Mouse (Mus musculus) central nervous system, embryonic 14 days (tissue): ENCODE measurements around the gene Zfp583. TPM values are rescaled to one million over a fixed set of nuclear protein-coding genes. Genes with fewer than 3 reads are reported as not detected.

ENCODE experiments used
- polyA plus RNA-seq: library from polyadenylated mRNA; depleted of rRNA; stranded (reverse); fragments of >200 nt; gene quantifications from 2 replicates; pipeline ENCODE4 v1.2.3, GENCODE M21; 2012; rRNA removed

The Zfp583 gene
- polyA plus RNA-seq = 9.2 and 10.7 TPM in 2 replicates

DNA sequence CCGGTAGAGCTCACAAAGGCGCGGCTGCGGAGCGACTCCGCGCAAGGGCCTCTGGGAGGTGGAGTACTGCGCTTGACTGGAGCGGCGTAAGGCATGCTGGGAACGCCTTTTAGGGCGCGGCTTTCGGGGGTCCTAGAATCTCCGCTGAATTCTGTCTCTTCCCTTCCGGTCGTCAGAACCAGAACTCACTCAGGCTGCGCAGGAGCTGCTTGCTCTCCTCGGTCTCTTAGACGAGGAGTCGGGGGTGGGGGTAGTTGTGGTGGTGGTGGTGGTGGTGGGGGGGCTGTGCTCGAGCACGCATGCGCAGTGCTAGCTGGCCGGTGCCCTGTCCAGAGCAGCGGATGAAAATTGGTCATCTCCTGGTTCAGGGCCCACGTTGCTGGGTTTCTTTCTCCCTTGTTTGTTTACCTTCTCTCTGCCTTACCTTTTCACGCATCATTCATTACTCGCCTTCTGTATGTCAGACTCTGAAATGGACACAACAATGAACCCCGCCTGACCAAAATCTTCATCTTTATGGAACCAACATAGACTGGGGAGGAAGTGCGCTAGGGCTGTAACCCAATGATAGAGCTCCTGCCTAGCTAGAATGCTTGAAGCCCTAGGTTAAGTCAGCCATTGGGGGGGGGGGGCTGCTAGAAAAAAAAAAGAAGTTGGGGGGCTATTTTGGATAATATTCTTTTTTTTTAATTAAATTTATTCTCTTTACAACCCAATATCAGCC, at the start of gene Zfp583:
Gene Zfp583, minus strand, starts transcription at position 53 of the 724 bp plus-strand sequence.

DNA sequence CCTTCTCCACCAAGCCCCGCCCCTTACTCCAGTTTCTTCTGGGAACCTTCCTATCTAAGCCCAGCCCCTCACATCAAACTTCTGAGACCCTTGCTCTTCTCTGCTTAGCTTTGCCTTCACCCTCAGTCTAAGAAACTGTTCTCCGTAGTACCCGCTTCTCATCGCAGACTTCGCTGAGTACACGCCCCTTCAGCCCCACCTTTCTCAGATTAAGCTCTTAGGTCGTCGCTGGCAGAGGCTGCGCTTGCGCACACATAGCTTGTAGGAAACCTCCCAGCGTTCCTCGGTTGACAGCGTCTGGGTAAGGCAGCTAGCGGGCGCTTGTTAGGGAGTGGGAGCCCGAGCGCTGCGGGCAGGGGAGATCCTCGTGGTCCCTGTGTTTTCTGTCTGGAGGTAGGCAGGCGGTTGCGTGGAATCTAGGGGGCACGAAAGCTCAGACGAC, 32.0 kb upstream of the Zfp583 start, which contains the start of gene Zfp78:
Gene Zfp78, plus strand, starts transcription at position 234 of the 442 bp plus-strand sequence.

DNA sequence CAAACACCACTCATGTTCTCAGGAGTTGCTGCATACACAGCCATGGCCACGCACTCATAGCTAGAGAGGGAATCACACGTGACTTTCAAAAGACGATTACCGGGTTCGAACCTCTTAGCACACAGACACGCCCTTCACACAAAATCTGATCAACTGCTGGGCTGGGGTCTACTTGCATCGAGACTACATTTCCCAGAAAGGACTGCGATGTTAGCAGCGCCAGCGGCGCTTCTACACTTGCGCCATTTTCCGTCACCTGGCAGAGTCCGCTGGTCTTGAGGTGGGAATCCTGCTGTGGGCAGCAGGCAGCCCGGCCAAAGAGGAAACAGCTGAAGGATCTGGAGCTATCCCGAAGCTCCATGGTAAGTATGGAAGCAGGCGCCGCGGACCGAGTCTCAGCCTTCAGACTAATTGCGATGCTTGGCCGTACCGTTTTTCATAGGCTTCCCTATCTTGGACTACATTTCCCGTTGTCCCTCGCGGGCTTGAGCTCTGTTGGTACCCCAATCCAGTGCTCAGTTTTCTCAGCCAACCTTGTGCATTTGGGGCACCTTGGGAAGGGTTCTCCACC, 12.5 kb upstream of the Zfp583 start, which contains the start of gene Gm3854:
Gene Gm3854, plus strand, starts transcription at position 259 of the 571 bp plus-strand sequence.

DNA sequence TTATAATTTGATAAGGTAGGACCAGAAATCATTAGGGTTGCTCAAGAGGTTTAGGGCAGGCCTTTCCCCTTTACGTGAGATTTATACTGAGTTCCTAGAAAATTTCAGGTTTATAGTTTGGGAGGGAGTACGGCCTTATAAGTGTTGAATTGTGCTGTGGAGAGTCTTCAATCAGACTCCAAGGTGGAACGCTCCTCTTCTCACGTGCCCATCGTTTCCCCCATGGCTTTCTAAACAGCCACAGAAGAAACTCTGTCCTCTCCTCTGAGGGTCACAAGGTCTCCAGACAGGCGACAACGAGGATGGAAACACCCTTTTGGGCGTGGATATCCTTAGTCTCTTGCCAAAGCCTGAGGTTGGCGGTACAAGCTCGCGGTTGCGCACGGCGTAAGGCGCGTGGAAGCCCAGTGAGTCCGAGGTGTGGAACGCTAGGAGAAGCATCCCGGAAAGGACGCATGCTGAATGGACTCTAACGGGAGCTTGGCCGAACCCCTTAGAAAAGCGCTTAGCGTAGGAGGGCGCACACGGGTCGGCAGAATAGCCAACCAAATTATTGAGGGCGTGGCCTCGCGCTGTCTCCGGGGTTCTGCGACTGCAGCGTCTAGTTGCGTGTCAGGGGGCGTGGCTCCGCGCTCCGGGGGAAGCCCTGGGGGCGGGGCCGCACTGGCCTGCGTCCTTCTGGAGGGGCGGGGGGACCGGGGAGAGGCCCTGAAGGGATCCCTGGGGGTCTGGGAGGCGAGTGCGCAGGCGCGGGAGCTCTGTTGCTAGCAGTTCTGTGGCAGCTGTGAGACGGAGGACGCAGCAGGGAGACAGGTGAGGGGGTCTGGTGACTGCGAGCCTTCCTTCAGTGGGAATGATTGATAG, 45.0 kb downstream of the Zfp583 start, which contains the start of gene Zfp667:
Gene Zfp667, plus strand, starts transcription at position 738 of the 864 bp plus-strand sequence.

Other genes with a start within 250 kb of the Zfp583 start
- gene Zfp787, start 175.3 kb downstream of the Zfp583 start, polyA plus RNA-seq = 42.9 and 43.0 TPM in 2 replicates
- gene Zfp444, start 159.1 kb downstream of the Zfp583 start, polyA plus RNA-seq = 69.2 and 77.8 TPM in 2 replicates
- not detected in 2 replicates for gene Galp, start 134.2 kb downstream of the Zfp583 start, polyA plus RNA-seq
- not detected in 2 replicates for gene Zscan5b, start 109.0 kb downstream of the Zfp583 start, polyA plus RNA-seq
- gene Epp13, start 78.6 kb downstream of the Zfp583 start, polyA plus RNA-seq = 0.20 TPM in 1 of 2 replicates, not detected in the other
- gene Zfp667, start 44.7 kb downstream of the Zfp583 start, polyA plus RNA-seq = 7.8 and 8.1 TPM in 2 replicates
- gene Gm3854, start 12.5 kb upstream of the Zfp583 start, polyA plus RNA-seq = 3.1 and 3.6 TPM in 2 replicates
- 3.2 and 3.7 TPM in 2 replicates for gene Zfp78, start 32.0 kb upstream of the Zfp583 start, polyA plus RNA-seq
- 16.5 and 17.0 TPM in 2 replicates for gene Zfp28, start 52.0 kb upstream of the Zfp583 start, polyA plus RNA-seq
- 4.9 and 6.5 TPM in 2 replicates for gene Smim17, start 67.4 kb upstream of the Zfp583 start, polyA plus RNA-seq
- gene Gm20715, start 79.0 kb upstream of the Zfp583 start, polyA plus RNA-seq = 0.20 and 0.25 TPM in 2 replicates
- gene Olfr1344, start 107.4 kb upstream of the Zfp583 start, polyA plus RNA-seq = 0.21 and 0.23 TPM in 2 replicates
- not detected in 2 replicates for gene Olfr1336, start 124.9 kb upstream of the Zfp583 start, polyA plus RNA-seq
- gene Olfr1346, start 135.8 kb upstream of the Zfp583 start, polyA plus RNA-seq = not detected in 2 replicates
- not detected in 2 replicates for gene Olfr5, start 155.7 kb upstream of the Zfp583 start, polyA plus RNA-seq
- not detected in 2 replicates for gene Olfr1347, start 168.5 kb upstream of the Zfp583 start, polyA plus RNA-seq
- not detected in 2 replicates for gene Olfr1348, start 177.5 kb upstream of the Zfp583 start, polyA plus RNA-seq
- gene Olfr1349, start 191.7 kb upstream of the Zfp583 start, polyA plus RNA-seq = 0.04 TPM in 2 replicates
- not detected in 2 replicates for gene Olfr1350, start 233.6 kb upstream of the Zfp583 start, polyA plus RNA-seq